Mouse (Mus musculus) midbrain, embryonic 11.5 days (tissue): ENCODE measurements at regions not wholly inside any gene's neighbourhood (a gene's known extent, or its start where the extent isn't known, plus 50 kb on each side); places are given as distances from the start of the nearest gene placed in this dataset.

Experiments used
- ATAC-seq: fragments of 200-750 bp; cut with Nextera tagmentation; 2 replicates; pipeline ENCODE4 v1.8.0; 2017; ENCODE audit warnings: moderate TSS enrichment, moderate library complexity; ENCODE audit not compliant: low FRiP score
- DNase-seq: peaks from one replicate; pipeline ENCODE4 v3.0.0; 2015; ENCODE audit warnings: low spot score; ENCODE audit errors: missing footprints
- H3K27ac ChIP-seq: fragments of 300-500 bp; sonication (generic); 2 replicates; pipeline ENCODE4 v1.5.1; 2014; ENCODE audit warnings: low read depth, low read length
- H3K27me3 ChIP-seq: fragments of 300-500 bp; sonication (generic); 2 replicates; pipeline ENCODE4 v1.6.1; 2014; ENCODE audit warnings: mild to moderate bottlenecking, low read length, moderate library complexity, mixed read lengths; ENCODE audit not compliant: control insufficient read depth, insufficient read depth
- H3K36me3 ChIP-seq: fragments of 300-500 bp; sonication (generic); 2 replicates; pipeline ENCODE4 v1.6.1; 2014; ENCODE audit warnings: mild to moderate bottlenecking, low read length, moderate library complexity, mixed read lengths; ENCODE audit not compliant: control insufficient read depth, insufficient read depth
- H3K4me1 ChIP-seq: fragments of 300-500 bp; sonication (generic); 2 replicates; pipeline ENCODE4 v1.6.1; 2014; ENCODE audit warnings: low read length; ENCODE audit not compliant: control insufficient read depth, insufficient read depth
- H3K4me2 ChIP-seq: fragments of 300-500 bp; sonication (generic); 2 replicates; pipeline ENCODE4 v1.6.1; 2014; ENCODE audit warnings: mild to moderate bottlenecking, moderate library complexity
- H3K4me3 ChIP-seq: fragments of 300-500 bp; sonication (generic); 2 replicates; pipeline ENCODE4 v1.5.1; 2014; ENCODE audit warnings: low read depth, low read length
- H3K9ac ChIP-seq: fragments of 300-500 bp; sonication (generic); 2 replicates; pipeline ENCODE4 v1.6.1; 2014; ENCODE audit warnings: low read length
- H3K9me3 ChIP-seq: fragments of 300-500 bp; sonication (generic); 2 replicates; pipeline ENCODE4 v1.6.1; 2016; ENCODE audit warnings: low read length; ENCODE audit not compliant: control insufficient read depth
- WGBS: fragments of 180-500 bp; shearing (Covaris S2); extraction: QIAGEN DNeasy Blood & Tissue Kit; methylation state at CpG from one replicate; pipeline ENCODE4 v1.1.7; 2014; 5-methylcytosine and 5-hydroxymethylcytosine counted together

- no peaks in the 10 kb centered on the region for H3K27me3 ChIP-seq
- WGBS = 85% methylated on average over 6 of the region's 6 CpGs
- ATAC-seq = no peak
Measured at GRCm38 (mm10) chr6:99785212-99785611, 59.0 kb upstream of the Prok2 start.

GRCm38 (mm10) chr6:99784804-99785203 lies 58.6 kb upstream of the Prok2 start:
- WGBS = 89% methylated on average over 3 of the region's 3 CpGs
- Histone ChIP-seq H3K4me1 (no peaks in the 10 kb centered on the region), H3K4me3 (no peak overlapping the region), H3K9me3 (no peaks in the 10 kb centered on the region), H3K36me3 (no peaks in the 10 kb centered on the region), H3K27ac (no peak overlapping the region), H3K9ac (no peak overlapping the region), H3K4me2 (no peak overlapping the region), H3K27me3 (no peaks in the 10 kb centered on the region)
- no peak for DNase-seq
- ATAC-seq = no peak

More at GRCm38 (mm10) chr6:99785212-99785611, 59.0 kb upstream of the Prok2 start:
- no peak for DNase-seq
- Histone ChIP-seq H3K27ac (no peak overlapping the region), H3K36me3 (no peaks in the 10 kb centered on the region), H3K4me1 (no peaks in the 10 kb centered on the region), H3K9ac (no peak overlapping the region), H3K4me3 (no peak overlapping the region), H3K4me2 (no peak overlapping the region), H3K9me3 (no peaks in the 10 kb centered on the region)

GRCm38 (mm10) chr6:99784285-99784684 lies 58.1 kb upstream of the Prok2 start:
- Histone ChIP-seq H3K4me2 (no peak overlapping the region), H3K36me3 (no peaks in the 10 kb centered on the region), H3K4me3 (no peak overlapping the region), H3K4me1 (no peaks in the 10 kb centered on the region), H3K9me3 (no peaks in the 10 kb centered on the region), H3K27me3 (no peaks in the 10 kb centered on the region), H3K9ac (no peak overlapping the region), H3K27ac (no peak overlapping the region)
- DNase-seq (no peak), ATAC-seq (no peak)
- 76% methylated on average over 8 of the region's 8 CpGs for WGBS

- no peak overlapping the region for H3K4me3 ChIP-seq
- H3K9me3 ChIP-seq = no peaks in the 10 kb centered on the region
- H3K27me3 ChIP-seq = no peaks in the 10 kb centered on the region
- H3K4me1 ChIP-seq = no peaks in the 10 kb centered on the region
- no peak overlapping the region for H3K4me2 ChIP-seq
- H3K36me3 ChIP-seq = no peaks in the 10 kb centered on the region
- WGBS = 75% methylated on average over 2 of the region's 2 CpGs
- no peak overlapping the region for H3K9ac ChIP-seq
- no peak for ATAC-seq
- H3K27ac ChIP-seq = no peak overlapping the region
- DNase-seq = no peak
Measured at GRCm38 (mm10) chr6:99782996-99783395, 56.8 kb upstream of the Prok2 start.
